Mouse (Mus musculus): ENCODE results near the gene Gm12184.

- TF ChIP-seq CTCF (IDR thresholded peaks at IDR 0.05) (no peak), EP300 (IDR thresholded peaks at IDR 0.05) (no peak)
Measured at GRCm38 (mm10) chr11:48806856-48807562, 19.4 kb downstream of the Gm12184 start.
